Mouse (Mus musculus) spleen, postnatal 36 days (tissue): ENCODE data around the gene Scarb2.
"Not testable (repeated sequence)": the region's sequence is repeated elsewhere in the genome, so short reads cannot be mapped to it uniquely, and the experiment has no call there.

Experiments used
- DNase-seq, 2 experiments: peaks; one replicate each; pipeline ENCODE4 v3.0.0; 2022; ENCODE audit warnings: low spot score in 2 of 2, mixed read lengths in 1 of 2

Gene Scarb2

GRCm38 (mm10) chr5:92506733-92507132, at the start of gene Scarb2:
Gene Scarb2, minus strand, starts transcription at chr5:92506833.
- no peak for DNase-seq

GRCm38 (mm10) chr5:92555905-92556304, 49.3 kb upstream of the Scarb2 start:
- no peak for DNase-seq

DNA sequence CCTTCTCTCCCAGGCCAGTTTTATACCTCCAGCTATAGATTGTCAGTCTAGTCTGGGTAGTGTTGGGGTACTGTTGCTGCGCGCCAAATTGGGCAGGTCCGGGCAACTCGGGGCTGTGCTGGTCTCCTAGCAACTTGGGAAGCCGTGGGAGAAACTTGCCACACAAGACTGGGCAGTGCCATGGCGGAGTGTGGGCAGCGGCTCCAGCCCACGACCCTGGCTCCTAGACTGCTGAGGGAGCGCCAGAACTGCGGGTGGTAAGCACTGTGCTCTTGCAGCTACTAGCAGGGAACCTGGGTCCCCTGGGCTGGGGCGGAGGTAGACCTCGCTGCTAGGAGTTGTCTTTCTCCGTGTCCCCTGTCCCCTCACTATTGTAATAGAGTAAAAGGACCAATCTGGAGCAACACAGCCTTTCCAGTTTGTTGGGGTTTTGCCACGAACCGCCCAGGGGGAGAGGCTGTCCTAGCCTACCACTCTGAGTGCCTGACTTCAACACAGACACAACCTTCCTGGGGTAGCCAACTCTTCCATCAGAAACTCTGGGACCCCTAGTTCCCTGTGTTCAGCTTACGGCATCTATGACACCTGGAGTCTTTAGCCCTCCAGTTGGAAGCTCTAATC, 48.4 kb upstream of the Scarb2 start, which contains the start of gene Fam47e:
TSS of gene Fam47e (plus strand) at position 179 of the 621 bp plus-strand sequence.
- DNase-seq, result no peak

- DNase-seq, result no peak
Observed at GRCm38 (mm10) chr5:92554443-92554842, 47.8 kb upstream of the Scarb2 start.

DNA sequence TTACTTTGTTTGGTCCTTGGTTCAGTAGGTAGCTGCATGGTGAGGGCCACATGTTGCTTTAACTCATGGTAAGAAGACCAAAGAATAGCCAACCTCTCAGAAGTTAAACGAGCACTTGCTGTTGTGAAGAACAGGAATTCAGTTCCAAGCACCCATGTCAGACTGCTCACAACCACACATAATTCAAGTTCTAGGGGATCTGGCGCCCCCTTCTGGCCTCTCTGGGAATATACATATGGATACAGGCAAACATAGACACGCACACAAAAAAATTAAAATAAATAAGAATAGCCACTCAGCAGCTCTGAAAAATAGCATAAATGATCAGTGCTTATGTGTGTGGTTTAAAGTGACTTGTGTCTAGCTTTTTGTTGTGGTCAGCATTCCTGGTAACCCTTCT, 47.3 kb upstream of the Scarb2 start:
- no peak for DNase-seq

- no peak for DNase-seq
Observed at GRCm38 (mm10) chr5:92552611-92553010, 46.0 kb upstream of the Scarb2 start.

- DNase-seq, result no peak
Observed at GRCm38 (mm10) chr5:92539698-92540097, 33.1 kb upstream of the Scarb2 start.

- DNase-seq, result peak; percentile 11 to 35
Observed at GRCm38 (mm10) chr5:92524821-92525258, 18.2 kb upstream of the Scarb2 start.

DNA sequence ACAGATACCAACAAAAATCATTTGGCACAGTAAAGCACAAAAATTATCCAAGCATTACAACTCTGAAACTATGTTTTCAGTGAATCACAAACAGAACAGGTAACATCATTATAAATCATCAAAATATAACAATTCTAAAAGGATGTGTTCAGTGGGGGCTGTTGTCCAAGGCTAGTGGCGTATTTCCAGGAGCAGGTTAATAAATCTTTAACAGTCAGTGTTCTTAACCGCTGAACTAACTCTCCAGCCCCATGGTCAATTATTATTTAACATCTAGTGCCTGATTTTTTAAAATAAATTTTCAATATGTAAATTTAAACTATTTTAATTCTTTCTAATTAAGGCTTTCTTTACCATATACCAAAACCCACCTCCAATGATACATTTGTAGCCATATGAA, 14.5 kb upstream of the Scarb2 start:
- DNase-seq, result not testable (repeated sequence)

- no peak for DNase-seq
Observed at GRCm38 (mm10) chr5:92512066-92512465, 5.4 kb upstream of the Scarb2 start.

GRCm38 (mm10) chr5:92511256-92511655, 4.6 kb upstream of the Scarb2 start:
- peak; percentile 72 to 74 for DNase-seq

DNA sequence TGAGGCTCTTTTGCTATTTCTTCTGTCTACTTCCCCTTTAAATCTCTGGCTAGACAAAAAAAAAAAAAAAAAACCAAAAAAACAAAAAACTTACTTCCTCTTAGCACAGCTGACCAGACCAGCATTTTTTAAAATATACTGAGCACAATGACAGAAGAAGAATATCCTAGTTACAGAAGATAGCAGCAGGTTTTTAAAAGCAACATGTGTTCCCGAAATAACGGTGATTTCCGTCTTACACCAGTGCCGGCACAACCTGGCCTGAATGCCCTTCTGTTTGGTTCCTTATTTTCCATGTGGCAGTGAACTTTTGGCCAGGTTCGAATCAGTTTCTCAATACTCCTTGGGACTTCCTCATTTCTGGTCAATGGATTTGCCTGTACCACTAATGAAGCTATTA, 2.2 kb upstream of the Scarb2 start:
- DNase-seq, result peak; percentile 28 to 41

DNA sequence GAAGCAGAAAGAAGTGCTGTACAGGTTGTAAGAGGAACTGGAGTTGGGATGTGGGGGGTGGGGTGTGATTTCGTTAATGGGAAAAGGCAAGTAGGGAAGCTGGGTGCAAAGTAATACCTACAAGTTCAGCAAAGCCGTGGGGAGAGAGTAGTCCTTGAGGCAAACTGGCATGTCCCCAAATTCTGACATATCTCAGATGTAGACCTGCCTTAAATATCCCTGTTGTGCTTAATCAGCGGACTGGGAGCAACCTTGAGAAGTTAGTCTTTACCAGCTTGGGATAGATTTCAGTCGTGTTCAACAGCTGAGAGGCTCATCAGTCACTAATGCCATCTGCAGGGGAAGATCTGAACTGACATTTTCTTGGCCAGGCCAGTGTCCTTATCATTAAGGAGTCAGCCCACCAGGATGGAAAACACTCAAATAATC, 318 bp downstream of the Scarb2 start:
- peak; percentile 51 to 59 for DNase-seq

GRCm38 (mm10) chr5:92505402-92505865, 1.2 kb downstream of the Scarb2 start:
- DNase-seq, result peak; percentile 92 to 93

DNA sequence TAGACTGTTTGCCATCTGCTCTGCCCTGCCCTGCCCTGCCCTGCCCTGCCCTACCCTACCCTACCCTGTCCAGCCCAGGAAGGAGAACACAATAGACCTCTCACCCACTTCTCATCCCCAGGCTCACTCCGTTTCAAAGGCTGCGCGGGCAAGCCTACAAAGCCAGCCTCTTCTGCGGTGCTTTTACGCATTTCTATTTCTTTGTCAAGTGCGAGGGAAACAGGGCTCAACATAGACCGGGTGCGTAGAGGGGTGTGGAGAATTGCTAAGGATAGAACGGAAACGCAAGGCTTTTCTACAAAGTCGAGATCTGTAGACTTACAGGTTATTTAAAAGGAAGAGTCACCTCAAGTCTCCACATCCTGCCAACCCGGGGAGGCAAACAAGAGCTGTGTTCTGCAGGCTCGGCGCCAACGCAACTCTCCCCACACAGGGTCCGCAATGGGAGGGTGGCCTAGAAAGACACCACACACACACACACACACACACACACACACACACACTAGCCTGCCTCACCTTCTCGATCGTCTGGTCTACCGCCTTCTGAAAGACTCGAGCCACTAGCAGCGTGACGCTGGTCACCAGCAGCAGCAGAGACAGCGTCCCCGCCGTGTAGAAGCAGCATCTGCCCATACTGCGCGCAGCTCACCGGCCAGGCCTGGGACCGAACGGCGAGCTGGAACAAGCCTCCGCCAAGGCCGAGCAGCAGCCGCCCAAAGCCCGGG, 1.8 kb downstream of the Scarb2 start:
- peak; percentile 48 to 56 for DNase-seq

DNA sequence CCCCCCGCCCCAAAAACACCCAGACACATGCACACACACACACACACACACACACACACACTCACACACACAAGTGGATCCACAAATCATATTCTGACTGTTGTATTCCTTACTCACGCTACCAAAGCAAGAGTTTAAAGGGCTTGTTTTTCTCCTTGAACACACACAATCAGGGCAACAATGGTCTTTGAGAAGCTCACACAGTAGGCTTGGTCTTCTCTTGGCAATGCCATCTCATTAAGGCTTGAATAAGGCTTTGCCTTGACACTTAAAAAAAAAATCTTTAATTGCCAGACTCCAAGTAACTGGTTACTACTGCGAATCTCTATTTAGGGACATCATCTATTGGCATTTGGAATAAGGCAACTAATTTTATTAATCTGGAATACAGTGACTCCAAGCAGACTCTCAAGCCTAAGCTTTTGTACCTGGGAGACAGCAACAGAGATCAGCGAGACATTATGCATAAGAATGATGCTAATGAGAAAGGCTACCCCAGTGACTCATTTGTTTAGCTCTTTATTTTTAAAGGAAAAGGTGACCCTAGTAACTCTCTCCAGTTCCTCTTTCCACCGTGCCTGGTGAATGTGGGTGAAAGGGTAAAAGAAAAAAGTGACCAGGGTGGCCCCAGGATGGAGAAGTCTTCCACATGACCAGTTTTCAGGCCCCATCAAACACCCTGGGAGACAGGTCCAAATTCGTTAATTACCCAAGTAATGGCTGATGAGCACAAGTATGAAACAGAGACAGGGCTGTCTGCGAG, 2.6 kb downstream of the Scarb2 start:
- DNase-seq, result peak; percentile 38 to 57

- DNase-seq, result no peak
Observed at GRCm38 (mm10) chr5:92503356-92503847, 3.2 kb downstream of the Scarb2 start.

DNA sequence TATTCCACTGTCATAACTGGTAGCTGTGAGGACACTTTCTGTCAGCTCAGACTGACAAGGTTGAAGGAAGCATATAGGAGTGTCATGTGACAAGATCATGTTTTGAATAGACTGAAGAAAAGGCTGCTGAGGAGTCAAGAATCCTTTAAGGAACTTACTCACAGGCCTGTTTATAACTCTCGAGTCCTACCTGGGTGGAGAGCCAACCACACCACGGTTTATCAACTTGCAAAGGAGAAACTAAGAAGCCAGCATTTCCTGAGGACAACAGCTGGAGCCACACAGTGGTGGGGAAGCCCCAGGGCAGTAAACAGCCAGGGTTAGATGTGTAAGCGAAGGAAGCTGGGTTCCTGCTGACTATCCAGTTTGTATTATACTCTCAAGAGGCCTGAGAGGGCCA, 7.3 kb downstream of the Scarb2 start:
- peak; percentile 29 to 41 for DNase-seq

DNA sequence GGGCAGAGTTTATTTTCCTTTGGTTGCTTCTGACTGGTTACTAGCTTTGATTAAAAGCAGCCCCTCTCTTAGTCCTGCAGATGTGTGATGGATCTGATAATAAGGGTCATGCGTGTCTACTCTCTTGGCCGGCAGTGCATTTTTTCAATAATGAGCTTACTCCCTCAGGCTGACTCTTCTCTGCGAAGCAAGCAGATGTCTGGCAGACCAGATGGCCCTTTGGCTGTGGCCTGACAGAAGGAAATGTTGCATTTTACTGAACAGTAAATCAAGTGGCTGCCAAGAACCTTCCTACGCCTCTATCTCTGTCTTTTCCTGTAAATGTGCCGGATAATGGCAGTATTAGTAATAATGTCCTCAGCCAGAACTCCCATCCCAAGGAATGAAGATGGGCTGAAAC, 8.0 kb downstream of the Scarb2 start:
- no peak for DNase-seq

DNA sequence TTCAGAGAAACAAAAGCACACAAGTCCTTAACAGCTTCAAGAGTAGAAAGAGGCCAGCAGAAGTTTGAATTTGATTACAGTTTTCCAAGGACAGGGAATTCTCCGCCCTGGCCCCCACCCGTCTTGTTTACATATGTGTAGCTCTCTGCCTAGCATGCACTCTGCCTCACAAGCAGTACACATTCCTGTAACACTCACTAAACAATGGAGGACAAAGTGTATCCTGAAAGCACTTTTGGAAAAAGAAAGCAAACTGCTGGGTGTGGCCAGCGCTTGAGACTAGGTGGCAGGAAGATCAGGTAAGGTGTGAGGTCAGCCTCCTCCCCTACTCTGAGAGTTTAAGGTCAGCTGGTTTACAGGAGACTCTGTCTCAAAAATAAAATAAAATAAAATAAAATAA, 8.4 kb downstream of the Scarb2 start:
- DNase-seq, result no peak

DNA sequence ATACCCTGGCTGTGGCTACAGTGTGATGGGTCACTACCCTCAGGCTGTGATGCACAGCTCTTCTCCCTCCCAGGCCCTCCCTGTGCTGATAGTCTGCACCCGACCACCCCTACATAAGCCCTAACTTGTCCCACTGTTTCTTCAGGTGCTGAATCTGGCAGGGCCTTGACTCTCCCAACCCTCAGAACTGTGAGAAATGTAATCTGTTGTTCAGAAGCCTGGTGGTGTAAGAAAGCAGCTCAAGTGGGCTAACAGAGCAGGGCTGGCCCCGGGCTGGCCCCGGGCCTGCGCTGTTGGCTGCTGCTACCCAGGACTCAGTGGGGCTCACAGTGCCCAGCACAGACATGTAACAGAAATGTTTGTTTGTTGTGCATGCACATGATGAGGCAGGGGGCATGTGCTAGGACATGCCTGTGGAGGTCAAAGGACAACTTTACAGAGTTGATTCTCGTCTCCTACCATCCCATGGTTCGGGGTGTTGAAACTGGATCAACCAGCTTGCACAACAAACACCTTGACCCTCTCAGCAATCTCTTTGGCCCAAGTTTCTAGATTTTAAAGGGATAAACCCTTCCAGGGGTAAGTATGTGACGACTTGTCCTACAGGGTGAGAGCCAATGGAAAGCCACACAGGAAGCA, 10.7 kb downstream of the Scarb2 start:
- DNase-seq, result no peak

GRCm38 (mm10) chr5:92495291-92495690, 11.3 kb downstream of the Scarb2 start:
- no peak for DNase-seq
